9 mouse cellular contexts compared by ENCODE assay signal in genomic region chr1:136521363-136521937, GRCm38 (mm10). TPM values are rescaled to one million over a fixed set of nuclear protein-coding genes. Genes with fewer than 3 reads are reported as not detected.
DNase-seq lines count a peak whose midpoint lies in the region; ATAC-seq lines count a peak whose summit lies in the region.
"Had no signal": no experiment of that assay in that cellular context is flagged by ENCODE, and none has a peak within 500 bp of the region (broad histone marks: within the 10 kb centered on the region; RNA-seq: fewer than 3 reads in every experiment).

No protein-coding gene starts in this region.

- H3K9me3 ChIP-seq in heart, embryonic 10.5 days, result no peaks in the 10 kb centered on the region
- H3K9me3 ChIP-seq: liver, embryonic 13.5 days had no signal

- H3K27me3 ChIP-seq in heart, embryonic 10.5 days (ENCODE audit: insufficient read depth, poor library complexity, severe bottlenecking), result no peaks in the 10 kb centered on the region
- H3K27me3 ChIP-seq: liver, embryonic 13.5 days had no signal

- no peak overlapping the region for H3K27ac ChIP-seq in heart, embryonic 10.5 days
- H3K27ac ChIP-seq: liver, embryonic 13.5 days had no signal

- ATAC-seq in frontal cortex, adult (ENCODE audit: low TSS enrichment), result peak; percentile 89

- peak; percentile 22 to 38 for DNase-seq in heart, postnatal 36 days
- no peak for DNase-seq in heart, embryonic 10.5 days (ENCODE audit: low spot score)
- DNase-seq in 416B (ENCODE audit: low read depth) (peak; percentile 13), NIH3T3 (ENCODE audit: low read depth) (peak; percentile 73)
- peak; percentile 59 to 71 for DNase-seq in left cerebral cortex, postnatal 36 days (ENCODE audit: low spot score in 2 of 2)
- peak; percentile 76 for DNase-seq in right cerebral cortex, postnatal 14 days
- no peak for DNase-seq in thymus, adult 18-20 months
- DNase-seq: liver, embryonic 13.5 days had no signal

- 73% methylated on average over 11 of the region's 11 CpGs for WGBS in heart, embryonic 10.5 days

- intact Hi-C loops in heart, postnatal 36 days (cut with DNase I), result loop anchor here (2.0 to 10.0 kb wide), 2 partner anchors 351 to 467 kb away; partner anchors contain the start of genes Ascl5 and Cacna1s
- intact Hi-C loops in left cerebral cortex, postnatal 36 days (cut with DNase I), result loop anchor here (10.0 kb wide), 1 partner anchor 227 kb away; no protein-coding TSS in a partner anchor

- peaks cover 15% of the 10 kb centered on the region for H3K4me1 ChIP-seq in heart, embryonic 10.5 days
- H3K4me1 ChIP-seq: liver, embryonic 13.5 days had no signal

- no peak overlapping the region for H3K4me3 ChIP-seq in heart, embryonic 10.5 days
- H3K4me3 ChIP-seq: liver, embryonic 13.5 days had no signal

- peaks cover 37% of the 10 kb centered on the region for H3K36me3 ChIP-seq in heart, embryonic 10.5 days

RNA-seq across cellular contexts. Expression of gene Kif14, which starts 55.3 kb away (rescaled TPM):
- under 1 TPM; 0.22 to 0.25 TPM for total RNA-seq in heart, postnatal 36 days (2021)
- 5.2 and 5.4 TPM in 2 replicates for polyA plus RNA-seq in heart, embryonic 10.5 days (2016; fragmentation: Nextera tagmentation; extraction: Ambion mirVana)
- total RNA-seq in left cerebral cortex, postnatal 36 days (2021), result under 1 TPM; 0.07 to 0.20 TPM

Comparison
In these comparisons a context has a peak if more than half of its experiments do, and no peak if none do; other contexts are left out.
1. DNase-seq: peak in heart, postnatal 36 days (2 of 2), 416B (single experiment), NIH3T3 (single experiment), left cerebral cortex, postnatal 36 days (2 of 2) and right cerebral cortex, postnatal 14 days (single experiment); none in heart, embryonic 10.5 days (single experiment) and thymus, adult 18-20 months (0 of 2).